Mouse (Mus musculus): ENCODE data around the gene E2f1.

GRCm38 (mm10) chr2:154532888-154533287, 36.8 kb downstream of the E2f1 start:
- TF ChIP-seq CTCF (conservative IDR thresholded peaks at IDR 0.05; ENCODE audit: insufficient read depth, insufficient read length, low read depth, low read length) = no peak
- TF ChIP-seq POLR2A (IDR thresholded peaks at IDR 0.05; ENCODE audit: low read depth, low read length) = no peak

Measured in kidney, adult 2 months (tissue).